Mouse (Mus musculus) gastrocnemius, postnatal 36 days (tissue): ENCODE data around the gene Xylb. TPM values are rescaled to one million over a fixed set of nuclear protein-coding genes. Genes with fewer than 3 reads are reported as not detected.

Experiments
- total RNA-seq, 2 experiments: library from RNA; stranded (reverse); gene quantifications; 2 replicates each; pipeline ENCODE4 v1.2.3; 2021

The Xylb gene
- total RNA-seq, 2 experiments from 2014 or later, result 0.37 TPM; not detected in 1

Other genes starting within 250 kb of the Xylb start
- gene Acaa1b, start 200.3 kb upstream of the Xylb start, total RNA-seq, result under 1 TPM; 0.31 to 0.54 TPM
- gene Gm47289, start 198.2 kb upstream of the Xylb start, total RNA-seq, result not detected
- under 1 TPM in 1 of 2 experiments, not detected in 1; 0.13 TPM for gene Slc22a13, start 148.3 kb upstream of the Xylb start, total RNA-seq
- gene Oxsr1, start 35.0 kb upstream of the Xylb start, total RNA-seq, result 10 to 100 TPM; 48.4 to 51.0 TPM
- gene Acaa1a, start 17.7 kb upstream of the Xylb start, total RNA-seq, result 10 to 100 TPM; 35.4 to 38.2 TPM
- 1 to 10 TPM; 4.1 to 5.0 TPM for gene Myd88, start 16.0 kb upstream of the Xylb start, total RNA-seq
- gene Slc22a14, start 8.2 kb downstream of the Xylb start, total RNA-seq, result not detected
- 10 to 100 TPM; 11.5 to 15.0 TPM for gene Acvr2b, start 44.7 kb downstream of the Xylb start, total RNA-seq
- 1 to 10 TPM; 1.2 to 1.4 TPM for gene Exog, start 87.6 kb downstream of the Xylb start, total RNA-seq
- under 1 TPM; 0.10 TPM for gene Scn5a, start 221.6 kb downstream of the Xylb start, total RNA-seq